ENCODE assay signal across 24 mouse cellular contexts in the genomic region with DNA sequence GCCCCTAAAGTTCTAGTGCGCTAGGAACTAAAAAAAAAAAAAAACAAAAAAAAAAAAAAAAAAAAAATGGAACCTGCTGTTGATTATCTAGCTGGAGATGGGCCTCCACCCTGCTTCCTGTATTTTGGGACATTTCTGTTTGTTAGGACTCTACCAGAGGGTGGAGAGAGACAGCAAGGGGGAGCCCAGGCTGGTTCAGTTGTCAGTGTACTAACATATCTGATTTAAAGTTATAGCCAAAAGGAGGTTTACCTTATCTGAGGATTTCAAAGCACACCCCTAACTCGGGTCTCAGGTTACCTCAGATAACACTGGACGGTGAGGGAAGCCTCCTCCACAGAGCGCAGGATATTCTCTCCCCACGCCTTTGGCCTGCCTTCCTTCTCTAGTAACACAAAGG. TPM values are rescaled to one million over a fixed set of nuclear protein-coding genes. Genes with fewer than 3 reads are reported as not detected.
DNase-seq lines count a peak whose midpoint lies in the region; ATAC-seq and TF ChIP-seq lines count a peak whose summit lies in the region.
"Had no signal": no experiment of that assay in that cellular context is flagged by ENCODE, and none has a peak within 500 bp of the region (broad histone marks: within the 10 kb centered on the region; RNA-seq: fewer than 3 reads in every experiment).

No protein-coding gene starts in this region.

- TF ChIP-seq CTCF in MEL (IDR thresholded peaks at IDR 0.05 in 2 of 3, conservative IDR thresholded peaks at IDR 0.05 in 1 of 3; ENCODE audit: control insufficient read depth in 1 of 3, insufficient read depth in 1 of 3, low read depth in 2 of 3, low read length in 3 of 3, poor library complexity in 1 of 3, severe bottlenecking in 1 of 3) = no peak

- H3K4me3 ChIP-seq in heart, embryonic 11.5 days (ENCODE audit: low read depth, low read length) = no peak overlapping the region
- H3K4me3 ChIP-seq in liver, embryonic 11.5 days (ENCODE audit: low read depth, low read length) = no peak overlapping the region
- H3K4me3 ChIP-seq in liver, embryonic 12.5 days = no peak overlapping the region
- no peak overlapping the region for H3K4me3 ChIP-seq in MEL (ENCODE audit: control insufficient read depth in 1 of 2, insufficient read depth in 1 of 2, low read depth in 2 of 2, low read length in 2 of 2)
- H3K4me3 ChIP-seq: embryonic facial prominence, embryonic 12.5 days; hindbrain, embryonic 15.5 days; limb, embryonic 10.5 days; midbrain, embryonic 12.5 days had no signal

- H3K27ac ChIP-seq in heart, embryonic 11.5 days (ENCODE audit: low read depth, low read length) = no peak overlapping the region
- H3K27ac ChIP-seq in liver, embryonic 11.5 days (ENCODE audit: low read depth, low read length) = no peak overlapping the region
- no peak overlapping the region for H3K27ac ChIP-seq in liver, embryonic 12.5 days
- H3K27ac ChIP-seq in MEL (ENCODE audit: control insufficient read depth, low read depth, low read length) = peak overlapping the region; percentile 79
- H3K27ac ChIP-seq: embryonic facial prominence, embryonic 12.5 days; hindbrain, embryonic 15.5 days; limb, embryonic 10.5 days; macrophage; midbrain, embryonic 12.5 days; stomach, postnatal 0 days had no signal

- no peak overlapping the region for H3K4me2 ChIP-seq in heart, embryonic 11.5 days
- H3K4me2 ChIP-seq in liver, embryonic 11.5 days = no peak overlapping the region
- no peak overlapping the region for H3K4me2 ChIP-seq in liver, embryonic 12.5 days
- H3K4me2 ChIP-seq: embryonic facial prominence, embryonic 12.5 days; hindbrain, embryonic 15.5 days; midbrain, embryonic 12.5 days had no signal

- peak; percentile 93 for DNase-seq in heart, adult 11 months
- DNase-seq in liver, embryonic 11.5 days (ENCODE audit: low spot score) = peak; percentile 31
- DNase-seq in MEL (ENCODE audit: low read depth, low spot score) = peak; percentile 86
- DNase-seq in spleen, adult 12 weeks (ENCODE audit: low spot score) = no peak
- DNase-seq: adrenal gland, adult 8-10 months; cerebellum, adult 2 months; cerebellum, postnatal 36 days; forebrain, postnatal 0 days; gastrocnemius, postnatal 36 days; kidney, adult 2 months; kidney, postnatal 10 days; liver; liver, postnatal 0 days; thymus, adult 2 months had no signal

- peaks cover 10% of the 10 kb centered on the region for H3K4me1 ChIP-seq in heart, embryonic 11.5 days (ENCODE audit: control insufficient read depth, insufficient read depth, low read length)
- H3K4me1 ChIP-seq in liver, embryonic 11.5 days (replicated peaks; ENCODE audit: control insufficient read depth, insufficient read depth, low read length) = peaks cover 10% of the 10 kb centered on the region
- H3K4me1 ChIP-seq in liver, embryonic 12.5 days = peaks cover 31% of the 10 kb centered on the region
- peaks cover 16 to 34% of the 10 kb centered on the region in 2 experiments for H3K4me1 ChIP-seq in MEL (ENCODE audit: control insufficient read depth in 1 of 2, insufficient read depth in 2 of 2, low read length in 2 of 2)

- TF ChIP-seq EP300 in MEL (IDR thresholded peaks at IDR 0.05; ENCODE audit: low read depth in 1 of 2, low read length in 2 of 2) = peak; percentile 76 to 86

- WGBS in heart, embryonic 11.5 days (ENCODE audit: insufficient replicate concordance) = 29% methylated on average over 5 of the region's 5 CpGs
- 24% methylated on average over 5 of the region's 5 CpGs for WGBS in liver, embryonic 11.5 days
- WGBS in liver, embryonic 12.5 days (ENCODE audit: insufficient replicate concordance) = 18% methylated on average over 5 of the region's 5 CpGs

- TF ChIP-seq POLR2A in MEL (IDR thresholded peaks at IDR 0.05; ENCODE audit: control insufficient read depth in 1 of 2, insufficient read depth in 1 of 2, low read depth in 1 of 2, low read length in 2 of 2, poor library complexity in 1 of 2) = no peak

- peaks cover 2% of the 10 kb centered on the region; the same call in 1 of the 2 replicates for H3K79me2 ChIP-seq in MEL (ENCODE audit: control insufficient read depth, insufficient read depth, low read length, poor library complexity)

- TF ChIP-seq RAD21 in MEL (IDR thresholded peaks at IDR 0.05; ENCODE audit: low read depth, low read length) = no peak

- H3K9me3 ChIP-seq in heart, embryonic 11.5 days (replicated peaks; ENCODE audit: control insufficient read depth, low read length) = no peaks in the 10 kb centered on the region
- H3K9me3 ChIP-seq in liver, embryonic 11.5 days (ENCODE audit: control insufficient read depth, low read length) = no peaks in the 10 kb centered on the region
- no peaks in the 10 kb centered on the region for H3K9me3 ChIP-seq in liver, embryonic 12.5 days (replicated peaks)
- no peaks in the 10 kb centered on the region for H3K9me3 ChIP-seq in MEL (replicated peaks; ENCODE audit: insufficient read depth, low read length)
- H3K9me3 ChIP-seq: embryonic facial prominence, embryonic 12.5 days; hindbrain, embryonic 15.5 days; limb, embryonic 10.5 days; midbrain, embryonic 12.5 days had no signal

- H3K9ac ChIP-seq in heart, embryonic 11.5 days (ENCODE audit: low read depth, low read length) = no peak overlapping the region
- no peak overlapping the region for H3K9ac ChIP-seq in liver, embryonic 11.5 days (ENCODE audit: low read depth, low read length)
- H3K9ac ChIP-seq in liver, embryonic 12.5 days = no peak overlapping the region
- no peak overlapping the region for H3K9ac ChIP-seq in MEL (ENCODE audit: control insufficient read depth, low read depth, low read length, poor library complexity, severe bottlenecking)
- H3K9ac ChIP-seq: embryonic facial prominence, embryonic 12.5 days; forebrain, postnatal 0 days; hindbrain, embryonic 15.5 days; liver, postnatal 0 days; midbrain, embryonic 12.5 days had no signal

- H3K27me3 ChIP-seq in heart, embryonic 11.5 days (ENCODE audit: control insufficient read depth, insufficient read depth, low read length) = peaks cover 6% of the 10 kb centered on the region; the same call in 1 of the 2 replicates
- H3K27me3 ChIP-seq in liver, embryonic 11.5 days (replicated peaks; ENCODE audit: control insufficient read depth, insufficient read depth, low read length) = no peaks in the 10 kb centered on the region; the same call in 1 of the 2 replicates
- H3K27me3 ChIP-seq in liver, embryonic 12.5 days (replicated peaks) = peaks cover 20% of the 10 kb centered on the region
- H3K27me3 ChIP-seq in MEL (ENCODE audit: control insufficient read depth in 1 of 2, insufficient read depth in 2 of 2, low read length in 2 of 2) = no peaks in the 10 kb centered on the region

- H3K36me3 ChIP-seq in heart, embryonic 11.5 days (ENCODE audit: control insufficient read depth, insufficient read depth, low read length) = no peaks in the 10 kb centered on the region
- no peaks in the 10 kb centered on the region for H3K36me3 ChIP-seq in liver, embryonic 11.5 days (ENCODE audit: control insufficient read depth, insufficient read depth, low read length)
- H3K36me3 ChIP-seq in liver, embryonic 12.5 days = no peaks in the 10 kb centered on the region
- peaks cover 0 to 28% of the 10 kb centered on the region in 2 experiments; a peak in 2 of 4 replicates for H3K36me3 ChIP-seq in MEL (ENCODE audit: control insufficient read depth in 1 of 2, insufficient read depth in 2 of 2, low read length in 2 of 2)
- H3K36me3 ChIP-seq: embryonic facial prominence, embryonic 12.5 days; hindbrain, embryonic 15.5 days; limb, embryonic 10.5 days; midbrain, embryonic 12.5 days had no signal

- ATAC-seq in heart, embryonic 11.5 days (replicated peaks; ENCODE audit: insufficient number of reproducible peaks, low FRiP score, low TSS enrichment) = no peak
- ATAC-seq in liver, embryonic 11.5 days (replicated peaks; ENCODE audit: low FRiP score) = no peak
- no peak for ATAC-seq in liver, embryonic 12.5 days
- ATAC-seq in megakaryocyte progenitor cell, adult 5-6 weeks (replicated peaks; ENCODE audit: poor library complexity) = peak; percentile 3; the same call in 1 of the 2 replicates
- ATAC-seq: activated CD4-positive, CD25-positive, alpha-beta regulatory T cell, adult 4 months; forebrain, postnatal 0 days; liver, postnatal 0 days had no signal

TF ChIP-seq in MEL, 35 proteins besides CTCF, POLR2A, EP300 and RAD21 (continues in another document):
- TF ChIP-seq ZKSCAN1 (IDR thresholded peaks at IDR 0.05; ENCODE audit: low read depth, low read length) (peak; percentile 48; the same call in 1 of the 2 replicates), POLR2AphosphoS2 (IDR thresholded peaks at IDR 0.05; ENCODE audit: low read length) (no peak), MYB (IDR thresholded peaks at IDR 0.05; ENCODE audit: low read depth, low read length) (no peak), MAZ (IDR thresholded peaks at IDR 0.05; ENCODE audit: low read depth, low read length) (0 out of 2 replicates have a peak, but pooled peaks have one; percentile 51), JUND (IDR thresholded peaks at IDR 0.05; ENCODE audit: low read depth, low read length) (no peak), CHD2 (IDR thresholded peaks at IDR 0.05; ENCODE audit: low read length) (no peak), ZNF384 (IDR thresholded peaks at IDR 0.05; ENCODE audit: low read depth, low read length) (peak; percentile 100), RCOR1 (IDR thresholded peaks at IDR 0.05; ENCODE audit: low read depth, low read length) (peak; percentile 76), MAX (IDR thresholded peaks at IDR 0.05; ENCODE audit: low read length) (no peak), MXI1 (IDR thresholded peaks at IDR 0.05; ENCODE audit: low read depth, low read length) (peak; percentile 46; the same call in 1 of the 2 replicates), MEF2A (IDR thresholded peaks at IDR 0.05; ENCODE audit: extremely low read depth, insufficient replicate concordance, low read depth, low read length, poor library complexity, severe bottlenecking) (no peak), TBP (IDR thresholded peaks at IDR 0.05; ENCODE audit: low read depth, low read length) (0 out of 2 replicates have a peak, but pooled peaks have one; percentile 12), TCF12 (IDR thresholded peaks at IDR 0.05; ENCODE audit: low read depth, low read length) (peak; percentile 83), USF1 (IDR thresholded peaks at IDR 0.05; ENCODE audit: low read depth, low read length) (no peak), E2F4 (IDR thresholded peaks at IDR 0.05; ENCODE audit: borderline replicate concordance, low read depth, low read length) (no peak), GABPA (IDR thresholded peaks at IDR 0.05; ENCODE audit: low read depth, low read length) (no peak)

RNA-seq across cellular contexts. Expression of a gene that starts 4.0 kb away (rescaled TPM):
- polyA plus RNA-seq in heart, embryonic 11.5 days (2014; fragmentation: Nextera tagmentation; extraction: Ambion mirVana) = 6.7 and 7.0 TPM in 2 replicates
- 5.0 and 5.2 TPM in 2 replicates for polyA plus RNA-seq in liver, embryonic 11.5 days (2014; fragmentation: Nextera tagmentation; extraction: Ambion mirVana)
- polyA plus RNA-seq in liver, embryonic 12.5 days (2016; fragmentation: Nextera tagmentation; extraction: Ambion mirVana) = 2.0 and 2.7 TPM in 2 replicates
- 5.6 and 6.3 TPM in 2 replicates for total RNA-seq in MEL (2012; rRNA removed)
- 1 to 10 TPM in 1 of 2 experiments, not detected in 1; 9.4 TPM for polyA plus RNA-seq in MEL (2012; ENCODE audit: insufficient read depth in 1 of 2, insufficient read length in 2 of 2, low read depth in 1 of 2, low replicate concordance in 2 of 2, missing spikeins in 1 of 2)
- total RNA-seq in megakaryocyte progenitor cell, adult 5-6 weeks (2015) = 8.7 and 11.6 TPM in 2 replicates
- 14.3 and 15.3 TPM in 2 replicates for total RNA-seq in megakaryocyte progenitor cell, adult 5-6 weeks (2017)
